Mouse (Mus musculus) lung, postnatal 0 days (tissue): ENCODE measurements around the gene Hemk1.

Experiments used
- CTCF ChIP-seq: IDR thresholded peaks from 2 replicates; pipeline ENCODE4 v1.5.1; 2016; ENCODE audit warnings: antibody characterized with exemption, mild to moderate bottlenecking
- EP300 ChIP-seq: IDR thresholded peaks from 2 replicates; pipeline ENCODE4 v1.6.1; 2016; ENCODE audit warnings: antibody characterized with exemption, mild to moderate bottlenecking, control low read depth

DNA sequence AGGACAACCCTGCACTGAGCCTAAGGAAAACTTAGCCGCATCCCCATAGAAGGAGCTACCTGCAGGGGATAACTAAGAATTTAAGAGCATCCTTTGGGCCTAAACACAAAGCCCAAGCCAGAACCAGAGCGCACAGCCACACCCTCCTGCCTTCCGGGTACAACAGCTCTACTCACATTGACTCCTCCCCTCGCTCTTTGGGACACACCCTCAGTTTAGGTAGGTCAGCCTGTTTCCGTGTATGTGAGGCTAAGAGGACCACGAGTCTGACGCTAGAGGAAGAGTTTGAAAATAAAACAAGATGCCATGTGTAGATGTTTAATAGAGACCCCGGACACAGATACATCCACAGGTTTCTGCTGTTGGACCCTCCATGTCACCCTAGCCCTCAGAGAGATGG lies 49.4 kb downstream of the Hemk1 start:
- no peak for TF ChIP-seq CTCF
- no peak for TF ChIP-seq EP300
